Mouse (Mus musculus) frontal cortex, postnatal 36 days (tissue): Measurements from ENCODE around the gene Ccdc86.

Experiments
- DNase-seq, 2 experiments: peaks; one replicate each; pipeline ENCODE4 v3.0.0; 2022; ENCODE audit warnings: low spot score in 2 of 2

Ccdc86 gene

GRCm38 (mm10) chr19:10907891-10908290, 41.2 kb downstream of the Ccdc86 start:
- peak; percentile 55 to 59 for DNase-seq

DNA sequence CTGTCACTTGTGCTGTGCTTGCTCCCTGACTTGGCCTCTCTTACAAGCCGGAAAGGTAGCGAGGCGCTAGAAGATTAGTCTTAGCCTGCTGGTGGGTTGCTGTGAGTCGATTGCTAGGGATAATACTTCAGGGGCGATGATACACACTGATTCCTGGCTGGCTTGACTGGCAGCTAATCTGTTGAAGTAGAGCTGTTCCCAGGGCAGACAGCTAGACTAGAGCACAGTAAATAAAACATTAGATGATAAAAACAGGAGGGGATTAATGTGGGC, 43.4 kb downstream of the Ccdc86 start:
- DNase-seq: no peak

DNA sequence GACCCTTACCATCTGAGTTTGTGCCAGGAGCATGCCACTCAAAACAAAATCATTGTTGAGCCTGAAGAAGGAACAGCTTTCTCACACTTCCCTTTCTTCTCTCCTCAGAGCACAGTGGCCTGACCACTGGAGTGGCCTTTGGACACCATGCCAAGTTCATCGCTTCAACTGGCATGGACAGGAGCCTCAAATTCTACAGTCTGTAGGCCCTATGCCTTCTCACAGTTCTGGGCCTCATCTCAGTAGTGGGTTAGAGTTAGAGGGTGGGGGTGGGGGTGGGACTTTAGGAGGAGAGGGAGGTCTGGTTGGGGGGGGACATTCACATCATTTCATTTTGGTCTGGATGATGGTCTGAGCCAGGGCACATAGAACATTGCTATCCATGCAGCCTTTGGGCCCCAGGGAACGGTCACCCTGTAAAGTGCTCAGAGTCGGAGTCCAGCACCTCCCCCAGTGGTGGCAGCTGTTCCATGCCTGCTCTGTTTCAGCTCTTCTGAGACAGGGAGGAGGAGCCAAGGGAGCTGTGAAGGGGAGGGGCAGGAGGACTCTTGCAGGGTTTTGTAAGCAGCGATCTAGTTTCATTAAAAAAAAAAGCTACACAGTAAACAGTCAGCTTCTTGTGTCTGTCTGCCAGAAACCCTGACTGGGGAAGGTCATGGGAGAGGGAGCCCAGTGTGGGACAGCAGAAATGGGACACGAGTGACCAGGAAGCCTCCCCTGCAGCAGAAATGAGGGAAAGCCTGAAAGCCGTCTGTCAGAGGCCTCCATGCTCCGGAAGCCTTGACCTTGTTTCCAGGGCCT, 43.9 kb downstream of the Ccdc86 start:
- DNase-seq: peak; percentile 49 to 76

GRCm38 (mm10) chr19:10904512-10904911, 44.6 kb downstream of the Ccdc86 start:
- DNase-seq: no peak

DNA sequence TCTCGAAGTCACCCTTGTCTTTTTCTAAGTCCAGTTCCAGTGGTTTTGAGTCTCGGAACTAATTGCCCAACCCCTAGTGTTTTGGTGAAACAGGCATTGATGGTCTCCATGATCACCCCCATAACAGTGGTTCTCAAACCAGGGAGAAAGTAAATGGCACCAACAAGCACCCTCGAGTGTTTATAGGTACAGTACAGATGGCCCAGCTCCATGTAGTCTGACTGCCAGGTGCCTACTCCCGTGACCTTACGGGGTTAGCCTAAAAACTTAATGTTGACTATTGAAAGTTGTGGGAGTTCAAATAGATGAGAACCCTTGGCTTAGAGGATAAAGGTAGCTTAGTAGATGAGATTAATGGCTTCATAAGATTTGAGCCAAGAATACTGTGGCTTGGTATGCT, 48.0 kb downstream of the Ccdc86 start:
- DNase-seq: no peak

- DNase-seq: no peak
These were observed 48.8 kb downstream of the Ccdc86 start for GRCm38 (mm10) chr19:10900315-10900714.

DNA sequence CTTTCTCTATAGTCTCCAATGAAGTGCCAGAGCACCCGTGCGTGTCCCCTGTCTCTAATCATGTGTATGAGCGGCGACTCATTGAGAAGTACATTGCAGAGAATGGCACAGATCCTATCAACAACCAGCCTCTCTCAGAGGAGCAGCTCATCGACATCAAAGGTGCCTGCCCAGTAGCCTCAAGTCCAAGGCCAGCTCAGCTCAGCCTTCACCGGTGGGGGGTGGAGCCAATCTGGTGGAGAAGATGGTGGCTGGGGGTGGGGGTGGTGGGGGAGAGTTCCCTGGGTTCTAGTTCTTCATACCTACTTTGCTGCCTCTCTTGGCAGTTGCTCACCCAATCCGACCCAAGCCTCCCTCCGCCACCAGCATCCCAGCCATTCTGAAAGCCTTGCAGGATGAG, 51.6 kb downstream of the Ccdc86 start:
- no peak for DNase-seq

GRCm38 (mm10) chr19:10896849-10897248, 52.2 kb downstream of the Ccdc86 start:
- DNase-seq: no peak

- no peak for DNase-seq
These were observed 53.4 kb downstream of the Ccdc86 start for GRCm38 (mm10) chr19:10895708-10896107.

DNA sequence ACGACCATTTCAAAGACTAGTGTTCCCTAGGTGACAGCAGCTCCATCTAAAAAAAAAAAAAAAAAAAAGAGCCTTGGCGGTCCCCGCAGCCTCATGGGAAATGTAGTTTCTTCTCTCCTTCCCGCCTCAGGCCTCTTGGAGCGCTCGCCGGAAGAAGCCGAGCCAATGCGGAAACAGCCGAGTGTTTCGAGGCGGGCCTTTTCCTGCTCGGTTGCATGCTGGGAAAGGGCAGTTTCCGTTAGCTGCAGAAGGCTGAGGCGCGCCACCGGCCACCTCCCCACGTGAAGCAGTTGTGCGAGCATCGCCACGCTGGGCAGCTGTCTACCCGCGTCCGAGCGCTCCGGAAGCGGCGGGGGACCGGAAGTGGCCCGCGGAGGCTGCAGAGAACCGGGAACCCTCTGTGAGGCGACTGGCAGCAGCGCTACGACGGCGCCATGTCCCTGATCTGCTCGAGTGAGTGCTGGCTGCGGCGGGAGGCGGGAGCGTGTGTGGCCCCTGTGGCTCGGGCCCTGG, 54.0 kb downstream of the Ccdc86 start, which contains the start of gene Prpf19:
Gene Prpf19 (plus strand): TSS at position 216 of the 513 bp plus-strand sequence.
- peak; percentile 97 to 99 for DNase-seq

GRCm38 (mm10) chr19:10892201-10892600, 56.9 kb downstream of the Ccdc86 start:
- no peak for DNase-seq
